Mouse (Mus musculus) liver, embryonic 14.5 days (tissue): Measurements from ENCODE around the gene Brk1.

Experiments used
- CTCF ChIP-seq: IDR thresholded peaks from 2 replicates; pipeline ENCODE4 v1.5.1; 2016; ENCODE audit warnings: antibody characterized with exemption, low read depth, control low read depth
- EP300 ChIP-seq: IDR thresholded peaks from 2 replicates; pipeline ENCODE4 v1.6.1; 2016; ENCODE audit warnings: antibody characterized with exemption, low read depth

GRCm38 (mm10) chr6:113643021-113643420 lies 38.4 kb downstream of the Brk1 start:
- TF ChIP-seq CTCF (no peak), EP300 (no peak)
